Mouse (Mus musculus) R1 (cell line): Measurements from ENCODE around the gene Akr1d1.

Source experiments
- DNase-seq: peaks from one replicate; pipeline ENCODE4 v3.0.0-alpha.2; 2018; ENCODE audit warnings: low read depth, low spot score

Gene Akr1d1

GRCm38 (mm10) chr6:37529940-37530339 lies at the start of gene Akr1d1:
TSS of gene Akr1d1 (plus strand) at chr6:37530173.
- DNase-seq = no peak

GRCm38 (mm10) chr6:37481147-37481546 lies 48.8 kb upstream of the Akr1d1 start:
- DNase-seq = no peak

DNA sequence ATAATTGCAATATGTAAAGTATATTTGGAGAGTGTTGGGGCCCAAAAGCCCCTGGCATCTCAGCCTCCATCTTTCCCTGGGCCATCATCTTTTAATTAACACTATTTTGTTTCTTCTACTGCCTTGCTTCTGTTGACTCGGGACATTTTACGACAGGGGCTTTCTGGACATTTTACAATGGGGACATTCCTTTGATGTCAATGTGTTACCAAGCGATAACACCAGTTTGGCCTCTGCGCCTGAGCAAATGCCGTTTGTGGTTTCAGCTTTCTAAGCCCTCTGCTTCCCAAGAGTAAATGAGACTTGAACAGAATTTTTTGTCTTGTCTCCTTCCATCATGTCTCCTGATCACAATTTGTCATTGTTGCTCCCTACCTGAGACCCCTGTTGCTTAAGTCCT lies 46.7 kb upstream of the Akr1d1 start:
- no peak for DNase-seq

- no peak for DNase-seq
These were observed 45.3 kb upstream of the Akr1d1 start for GRCm38 (mm10) chr6:37484588-37485070.

DNA sequence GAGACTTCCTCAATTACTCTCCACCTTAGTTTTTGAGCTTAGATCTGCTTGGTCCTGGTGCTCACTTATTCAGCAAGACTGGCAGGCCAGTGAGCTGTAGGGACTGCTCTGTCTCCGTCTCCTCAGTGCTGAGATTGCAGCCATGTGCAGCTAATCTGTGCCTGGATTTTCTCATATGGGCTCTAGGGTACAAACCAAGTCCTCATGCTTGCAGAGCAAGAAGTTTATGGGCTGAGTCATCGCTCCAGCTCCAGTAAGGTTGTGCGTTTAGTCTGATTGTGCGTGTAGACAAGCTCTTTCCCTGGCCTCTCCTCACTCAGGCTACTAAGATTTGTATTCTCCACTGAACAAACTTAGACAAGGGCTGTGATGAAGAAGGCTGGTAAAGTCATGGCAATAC lies 43.5 kb upstream of the Akr1d1 start:
- DNase-seq = no peak

DNA sequence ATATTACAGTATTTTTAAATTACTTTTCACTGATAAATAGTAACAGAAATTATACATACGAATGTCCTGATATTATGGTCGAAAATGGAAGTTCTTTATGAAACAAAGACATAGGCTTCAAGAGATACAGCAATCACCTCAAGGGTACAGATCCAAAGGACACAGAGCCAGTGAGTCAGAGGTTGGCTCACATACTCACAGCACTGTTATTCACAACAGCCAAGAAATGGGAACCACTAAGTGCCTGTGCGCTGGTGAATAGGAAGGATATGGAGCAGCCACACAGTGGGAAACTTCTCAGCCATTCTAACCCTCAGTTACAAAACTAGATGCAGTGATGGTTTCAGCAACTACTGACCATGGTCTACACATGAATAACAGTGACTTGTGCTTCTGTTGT lies 37.7 kb upstream of the Akr1d1 start:
- no peak for DNase-seq

- no peak for DNase-seq
These were observed 35.0 kb upstream of the Akr1d1 start for GRCm38 (mm10) chr6:37494957-37495356.

DNA sequence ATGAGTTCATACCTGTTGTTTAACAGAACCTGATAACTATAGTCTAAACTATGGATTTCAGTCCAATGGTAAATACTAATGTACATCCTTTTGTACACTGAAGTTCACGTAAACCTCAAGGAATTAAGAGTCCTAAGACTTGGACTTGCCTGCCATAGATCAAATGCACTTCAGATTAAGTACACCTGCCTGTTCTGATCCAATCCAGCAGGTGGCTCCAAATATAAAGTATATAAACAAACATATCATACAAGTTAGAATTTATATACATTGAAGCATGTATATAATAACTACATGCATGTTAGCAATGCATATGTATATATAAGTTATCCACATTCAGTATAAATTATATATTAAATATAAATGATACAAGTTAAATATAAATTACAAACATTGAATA lies 33.1 kb upstream of the Akr1d1 start:
- no peak for DNase-seq

- no peak for DNase-seq
These were observed 24.4 kb upstream of the Akr1d1 start for GRCm38 (mm10) chr6:37505588-37505987.

DNA sequence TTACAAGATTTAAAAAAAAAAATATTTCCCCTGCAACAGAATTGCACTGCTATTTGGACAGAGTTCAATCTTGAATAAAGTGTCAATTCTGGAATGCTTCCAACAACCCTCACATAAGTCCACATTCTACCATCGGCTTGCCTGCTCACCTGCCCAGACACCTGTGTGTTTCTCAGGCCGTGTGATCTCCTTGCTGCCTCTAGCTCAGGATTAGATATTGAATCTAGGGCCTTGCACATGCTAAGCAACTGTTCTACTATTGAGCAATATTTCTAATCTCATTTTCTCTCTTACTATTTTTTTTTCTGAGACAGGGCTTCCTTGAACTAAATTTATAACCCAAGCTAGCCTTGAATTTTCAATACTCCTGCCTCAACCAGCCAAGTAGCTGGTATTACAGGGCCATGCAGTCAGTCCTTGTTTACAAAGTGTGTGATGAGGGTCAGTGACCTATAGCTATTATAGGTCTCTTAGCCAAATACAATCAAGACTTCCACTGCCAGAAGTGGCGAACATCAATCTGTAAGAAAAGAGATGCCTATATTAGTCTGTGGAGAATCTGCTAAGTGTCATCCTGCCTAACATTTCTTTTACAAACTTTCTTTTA lies 23.0 kb upstream of the Akr1d1 start:
- DNase-seq = no peak

DNA sequence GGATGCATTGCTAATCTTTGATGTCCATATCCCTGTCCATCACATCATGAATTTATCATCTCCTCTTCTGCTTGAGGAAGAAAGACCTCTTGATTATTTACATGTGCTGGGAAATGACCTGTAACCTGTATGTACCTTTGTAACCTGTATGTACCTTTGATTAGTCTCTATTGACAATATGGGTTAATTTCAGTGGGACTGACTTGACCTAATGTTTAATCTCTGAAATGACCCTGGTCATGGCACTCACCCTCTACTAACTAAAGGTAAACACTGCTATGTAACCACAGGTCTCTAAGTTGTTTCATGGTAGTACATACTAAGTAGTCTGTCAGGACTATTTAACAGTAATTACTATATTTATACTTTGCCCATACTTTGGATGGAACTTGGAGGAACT lies 19.2 kb upstream of the Akr1d1 start:
- DNase-seq = no peak

- DNase-seq = no peak
These were observed 9.2 kb upstream of the Akr1d1 start for GRCm38 (mm10) chr6:37520631-37521375.

GRCm38 (mm10) chr6:37532036-37532435 lies 2.1 kb downstream of the Akr1d1 start:
- DNase-seq = no peak

GRCm38 (mm10) chr6:37536831-37537230 lies 6.9 kb downstream of the Akr1d1 start:
- DNase-seq = no peak

GRCm38 (mm10) chr6:37537801-37538200 lies 7.8 kb downstream of the Akr1d1 start:
- no peak for DNase-seq

DNA sequence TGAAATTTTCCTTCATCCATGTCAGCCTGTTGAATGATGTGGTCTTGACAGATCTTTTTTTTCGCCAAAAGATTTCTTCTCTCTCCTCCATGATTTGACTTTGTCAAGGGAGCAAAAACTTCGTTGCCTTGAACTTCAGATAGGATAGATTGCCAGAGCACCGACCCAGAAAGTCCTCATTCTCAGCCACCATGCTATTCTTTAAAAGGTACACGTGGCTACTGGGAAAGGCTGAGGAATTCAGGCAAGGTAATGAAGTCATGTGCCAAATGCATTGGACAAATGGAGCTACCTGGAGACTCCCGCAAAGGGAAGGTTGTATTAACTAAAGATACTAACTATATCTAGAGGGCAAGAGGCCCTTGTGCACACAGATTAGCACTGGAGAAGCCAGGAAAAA lies 8.8 kb downstream of the Akr1d1 start:
- DNase-seq = no peak

DNA sequence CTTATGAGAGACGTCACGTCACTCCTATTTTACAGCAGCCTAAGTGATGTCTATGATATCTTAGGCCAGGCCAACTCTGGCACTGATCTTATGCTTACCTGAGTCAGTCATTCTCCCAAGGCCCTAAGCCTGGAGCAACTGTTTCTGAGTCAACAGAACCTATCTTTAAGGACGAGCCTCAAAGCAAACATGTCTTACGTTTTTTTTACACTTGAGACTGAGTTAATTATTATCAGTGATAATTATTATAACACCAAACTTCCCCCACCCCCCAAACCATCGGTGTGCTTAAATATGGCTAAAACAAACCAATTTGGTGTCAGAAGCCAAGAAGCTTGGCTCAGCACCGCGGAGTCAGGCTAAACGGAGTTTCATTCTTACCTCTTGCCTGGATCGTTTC lies 9.4 kb downstream of the Akr1d1 start:
- no peak for DNase-seq

DNA sequence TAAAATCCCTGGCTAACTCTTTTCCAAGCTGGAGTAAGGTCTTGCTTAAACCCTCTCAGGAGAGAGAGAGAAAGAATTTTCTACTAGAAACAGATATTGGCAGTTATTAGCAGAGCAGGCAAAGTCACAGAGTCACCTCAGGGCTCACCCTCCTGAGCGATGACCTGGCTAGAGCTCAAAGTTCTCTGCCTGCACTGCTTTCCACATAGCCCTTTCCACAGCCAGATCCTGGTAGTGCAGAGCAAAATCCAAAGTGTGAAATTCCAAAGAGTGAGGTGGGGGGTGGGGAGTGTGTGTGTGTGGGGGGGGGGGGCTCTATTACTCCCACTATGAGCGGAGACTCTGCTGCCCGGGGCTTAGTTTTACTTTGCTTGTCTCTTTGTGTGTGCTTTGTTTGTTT lies 10.1 kb downstream of the Akr1d1 start:
- DNase-seq = no peak

- DNase-seq = no peak
These were observed 11.2 kb downstream of the Akr1d1 start for GRCm38 (mm10) chr6:37541171-37541570.

- DNase-seq = no peak
These were observed 12.2 kb downstream of the Akr1d1 start for GRCm38 (mm10) chr6:37542145-37542544.

DNA sequence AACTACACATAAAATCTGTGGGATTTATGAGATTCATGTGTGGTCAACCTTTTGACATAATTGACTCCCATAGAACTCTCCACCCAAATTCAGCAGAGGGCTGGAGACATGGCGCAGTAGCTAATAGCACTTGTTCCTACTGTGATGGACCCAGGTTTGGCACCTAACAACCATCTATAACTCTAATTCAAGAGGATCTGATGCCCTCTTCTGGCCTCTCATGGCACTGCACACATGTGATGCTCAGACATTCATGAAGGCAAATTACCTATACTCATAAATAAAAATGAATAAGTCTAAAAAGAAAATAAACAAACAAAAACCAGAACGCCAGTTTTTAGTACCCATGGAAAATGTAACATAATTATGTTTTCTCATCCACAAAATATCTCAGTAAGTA lies 22.8 kb downstream of the Akr1d1 start:
- DNase-seq = peak; percentile 71

GRCm38 (mm10) chr6:37553926-37554325 lies 24.0 kb downstream of the Akr1d1 start:
- no peak for DNase-seq

GRCm38 (mm10) chr6:37554327-37554726 lies 24.4 kb downstream of the Akr1d1 start:
- DNase-seq = no peak
